Mouse (Mus musculus) B cell, adult 67 days (primary cell): ENCODE data around the gene Kdelc2. TPM values are rescaled to one million over a fixed set of nuclear protein-coding genes. Genes with fewer than 3 reads are reported as not detected.

Experiments
- total RNA-seq, 2 experiments: library from RNA; stranded (reverse); gene quantifications; 4 replicates each; pipeline ENCODE4 v1.2.4; 2023

Gene Kdelc2
- under 1 TPM; 0.36 to 0.38 TPM for total RNA-seq

GRCm38 (mm10) chr9:53383951-53384866, at the start of gene Kdelc2:
Kdelc2 (plus strand) TSS chr9:53384025.

GRCm38 (mm10) chr9:53402291-53402711, 18.5 kb downstream of the Kdelc2 start, which contains the start of gene 4930550C14Rik:
4930550C14Rik (plus strand) TSS chr9:53402325.

Other genes with a start within 250 kb of the Kdelc2 start
- gene Ddx10, start 136.0 kb upstream of the Kdelc2 start, total RNA-seq: 10 to 100 TPM; 38.1 to 38.8 TPM
- not detected for gene Exph5, start 82.4 kb upstream of the Kdelc2 start, total RNA-seq
- not detected for gene 4930550C14Rik, start 18.3 kb downstream of the Kdelc2 start, total RNA-seq
- 10 to 100 TPM; 60.1 to 67.8 TPM for gene Atm, start 152.7 kb downstream of the Kdelc2 start, total RNA-seq
- gene Npat, start 153.0 kb downstream of the Kdelc2 start, total RNA-seq: 10 to 100 TPM; 19.5 to 20.6 TPM
- gene Acat1, start 226.4 kb downstream of the Kdelc2 start, total RNA-seq: 10 to 100 TPM; 24.1 to 26.6 TPM